Mouse (Mus musculus): ENCODE data around the gene Cd37. TPM values are rescaled to one million over a fixed set of nuclear protein-coding genes. Genes with fewer than 3 reads are reported as not detected.

The Cd37 gene
- polyA plus RNA-seq, 1 experiment from 2014 or later = 31.8 TPM

DNA sequence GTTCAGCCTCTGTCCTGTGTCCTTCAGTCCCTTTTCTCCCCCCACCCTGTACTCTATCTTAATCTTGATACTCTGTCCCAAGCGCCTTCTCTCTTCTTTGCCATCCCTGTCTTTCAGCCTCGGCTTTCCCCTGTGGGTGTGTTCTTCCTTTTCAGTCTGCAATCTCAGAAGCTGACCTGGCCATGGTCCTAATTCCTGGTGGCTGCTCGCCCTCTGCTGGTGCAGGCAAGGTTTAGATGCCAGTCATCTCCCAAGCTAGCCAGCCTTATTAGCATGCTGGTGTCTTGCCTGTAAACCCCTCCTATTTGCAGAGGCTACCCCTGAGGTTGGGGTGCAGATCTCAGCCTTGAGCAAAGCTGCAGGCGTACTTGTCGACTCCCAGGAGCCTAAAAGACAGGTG is 40.5 kb downstream of the Cd37 start:
- ATAC-seq (peak; percentile 50; the same call in 1 of the 2 replicates), DNase-seq (peak; percentile 75)
- Histone ChIP-seq H3K36me3 (replicated peaks; ENCODE audit: insufficient read depth, low read length) (no peaks in the 10 kb centered on the region), H3K9ac (replicated peaks) (no peak overlapping the region), H3K4me2 (ENCODE audit: low read depth, low read length) (no peak overlapping the region), H3K4me1 (ENCODE audit: insufficient read depth) (no peaks in the 10 kb centered on the region), H3K4me3 (ENCODE audit: low read depth, low read length) (no peak overlapping the region), H3K27me3 (ENCODE audit: insufficient read depth, low read length) (0 out of 2 replicates have a peak, but pooled peaks cover 5% of the 10 kb centered on the region), H3K27ac (ENCODE audit: low read depth) (no peak overlapping the region), H3K9me3 (ENCODE audit: low read length) (no peaks in the 10 kb centered on the region)
- TF ChIP-seq EP300 (IDR thresholded peaks at IDR 0.05; ENCODE audit: low read depth) = no peak
- peak; percentile 91 for TF ChIP-seq CTCF (IDR thresholded peaks at IDR 0.05; ENCODE audit: low read depth)
- WGBS (ENCODE audit: insufficient replicate concordance) = 11% methylated on average over 5 of the region's 5 CpGs

DNA sequence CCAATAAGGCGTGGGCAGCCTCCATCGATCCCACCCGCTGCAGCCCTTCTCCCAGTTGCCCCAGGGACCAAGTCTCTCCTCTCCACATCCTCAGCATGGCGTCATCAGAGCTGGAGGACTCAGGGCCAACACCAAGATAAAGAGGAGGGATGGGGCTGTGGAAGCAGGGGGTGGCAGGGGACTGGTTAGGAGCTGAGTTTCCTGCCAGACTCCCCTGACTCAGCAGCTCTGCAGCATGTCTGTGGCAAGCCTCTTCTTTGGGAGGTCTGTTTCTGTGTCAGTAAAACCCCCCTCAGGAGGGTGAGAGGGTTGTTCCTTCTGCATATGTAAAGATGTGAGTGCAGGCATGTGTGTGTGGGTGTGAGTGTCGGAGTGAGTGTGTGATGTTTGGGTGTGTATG is 41.9 kb downstream of the Cd37 start:
- Histone ChIP-seq H3K27me3 (ENCODE audit: insufficient read depth, low read length) (0 out of 2 replicates have a peak, but pooled peaks cover 7% of the 10 kb centered on the region), H3K9me3 (ENCODE audit: low read length) (no peaks in the 10 kb centered on the region), H3K4me3 (ENCODE audit: low read depth, low read length) (no peak overlapping the region), H3K27ac (ENCODE audit: low read depth) (no peak overlapping the region), H3K4me1 (ENCODE audit: insufficient read depth) (no peaks in the 10 kb centered on the region), H3K4me2 (ENCODE audit: low read depth, low read length) (no peak overlapping the region), H3K9ac (replicated peaks) (no peak overlapping the region), H3K36me3 (replicated peaks; ENCODE audit: insufficient read depth, low read length) (no peaks in the 10 kb centered on the region)
- DNase-seq (no peak), ATAC-seq (no peak)
- TF ChIP-seq EP300 (IDR thresholded peaks at IDR 0.05; ENCODE audit: low read depth) (no peak), CTCF (IDR thresholded peaks at IDR 0.05; ENCODE audit: low read depth) (no peak)
- 65% methylated on average over 5 of the region's 5 CpGs for WGBS (ENCODE audit: insufficient replicate concordance)

DNA sequence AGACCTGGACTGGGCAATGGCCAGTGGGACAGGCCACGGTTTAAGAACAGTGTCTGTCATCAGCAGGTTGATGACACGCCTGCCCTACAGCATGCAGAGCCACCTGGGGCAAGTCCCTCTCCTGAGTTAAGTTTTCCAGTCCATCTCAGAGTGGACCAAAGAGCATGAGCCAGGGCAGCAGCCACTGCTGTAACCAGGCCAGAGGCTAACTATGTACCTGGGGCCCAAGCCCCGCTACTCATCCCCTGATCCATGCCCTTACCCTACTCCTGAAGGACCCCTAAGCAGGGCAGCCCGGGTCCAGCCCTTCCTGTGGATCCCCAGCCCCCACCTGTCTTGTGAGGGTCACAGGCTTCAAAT is 42.8 kb downstream of the Cd37 start:
- 79% methylated on average over 4 of the region's 4 CpGs for WGBS (ENCODE audit: insufficient replicate concordance)
- Histone ChIP-seq H3K9ac (replicated peaks) (no peak overlapping the region), H3K27me3 (ENCODE audit: insufficient read depth, low read length) (0 out of 2 replicates have a peak, but pooled peaks cover 9% of the 10 kb centered on the region)

GRCm38 (mm10) chr7:45195341-45196175 is 43.4 kb downstream of the Cd37 start:
- ATAC-seq (no peak), DNase-seq (no peak)
- H3K4me3 ChIP-seq (ENCODE audit: low read depth, low read length) = no peak overlapping the region
- H3K9me3 ChIP-seq (ENCODE audit: low read length) = no peaks in the 10 kb centered on the region
- H3K27ac ChIP-seq (ENCODE audit: low read depth) = no peak overlapping the region
- no peak for TF ChIP-seq CTCF (IDR thresholded peaks at IDR 0.05; ENCODE audit: low read depth)
- TF ChIP-seq EP300 (IDR thresholded peaks at IDR 0.05; ENCODE audit: low read depth) = no peak
- H3K36me3 ChIP-seq (replicated peaks; ENCODE audit: insufficient read depth, low read length) = no peaks in the 10 kb centered on the region
- 0 out of 2 replicates have a peak, but pooled peaks cover 13% of the 10 kb centered on the region for H3K27me3 ChIP-seq (ENCODE audit: insufficient read depth, low read length)
- H3K4me2 ChIP-seq (ENCODE audit: low read depth, low read length) = no peak overlapping the region
- no peak overlapping the region for H3K9ac ChIP-seq (replicated peaks)
- 61% methylated on average over 13 of the region's 13 CpGs for WGBS (ENCODE audit: insufficient replicate concordance)
- no peaks in the 10 kb centered on the region for H3K4me1 ChIP-seq (ENCODE audit: insufficient read depth)

More for the DNA sequence above, 42.8 kb downstream of the Cd37 start:
- no peak overlapping the region for H3K4me2 ChIP-seq (ENCODE audit: low read depth, low read length)
- DNase-seq (no peak), ATAC-seq (no peak)
- TF ChIP-seq CTCF (IDR thresholded peaks at IDR 0.05; ENCODE audit: low read depth) (no peak), EP300 (IDR thresholded peaks at IDR 0.05; ENCODE audit: low read depth) (no peak)
- no peaks in the 10 kb centered on the region for H3K36me3 ChIP-seq (replicated peaks; ENCODE audit: insufficient read depth, low read length)
- H3K4me1 ChIP-seq (ENCODE audit: insufficient read depth) = no peaks in the 10 kb centered on the region
- no peak overlapping the region for H3K4me3 ChIP-seq (ENCODE audit: low read depth, low read length)
- H3K9me3 ChIP-seq (ENCODE audit: low read length) = no peaks in the 10 kb centered on the region
- no peak overlapping the region for H3K27ac ChIP-seq (ENCODE audit: low read depth)

- no peak for ATAC-seq
- WGBS (ENCODE audit: insufficient replicate concordance) = 70% methylated on average over 17 of the region's 17 CpGs
- no peak for DNase-seq
- H3K27ac ChIP-seq (ENCODE audit: low read depth) = no peak overlapping the region
- TF ChIP-seq EP300 (IDR thresholded peaks at IDR 0.05; ENCODE audit: low read depth) (no peak), CTCF (IDR thresholded peaks at IDR 0.05; ENCODE audit: low read depth) (no peak)
- H3K4me3 ChIP-seq (ENCODE audit: low read depth, low read length) = no peak overlapping the region
- H3K4me1 ChIP-seq (ENCODE audit: insufficient read depth) = no peaks in the 10 kb centered on the region
- peaks cover 21% of the 10 kb centered on the region for H3K27me3 ChIP-seq (ENCODE audit: insufficient read depth, low read length)
- H3K9ac ChIP-seq (replicated peaks) = no peak overlapping the region
- no peaks in the 10 kb centered on the region for H3K36me3 ChIP-seq (replicated peaks; ENCODE audit: insufficient read depth, low read length)
- no peaks in the 10 kb centered on the region for H3K9me3 ChIP-seq (ENCODE audit: low read length)
- no peak overlapping the region for H3K4me2 ChIP-seq (ENCODE audit: low read depth, low read length)
Observed at GRCm38 (mm10) chr7:45193871-45194785, 44.8 kb downstream of the Cd37 start.

DNA sequence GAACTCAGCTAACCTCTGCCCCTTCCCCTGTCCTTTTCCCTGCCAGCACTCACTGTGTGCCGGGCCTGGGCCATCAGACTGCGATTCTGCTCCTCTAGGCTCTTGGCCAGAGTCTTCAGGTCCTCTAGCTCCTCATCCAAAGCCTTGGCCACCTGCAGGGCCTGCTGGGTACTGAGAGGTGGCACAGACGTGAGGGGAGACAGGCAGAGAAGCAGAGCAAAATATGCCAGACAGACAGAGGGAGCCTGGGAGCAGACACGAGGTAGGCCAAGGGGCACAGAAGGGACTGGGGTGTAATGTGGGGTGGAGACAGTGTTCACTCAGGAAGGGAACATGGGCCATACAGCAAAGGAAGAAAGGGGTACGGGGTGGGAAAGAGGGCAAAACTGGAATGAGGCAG is 45.5 kb downstream of the Cd37 start:
- H3K4me3 ChIP-seq (ENCODE audit: low read depth, low read length) = no peak overlapping the region
- no peak overlapping the region for H3K27ac ChIP-seq (ENCODE audit: low read depth)
- DNase-seq = no peak
- H3K9me3 ChIP-seq (ENCODE audit: low read length) = no peaks in the 10 kb centered on the region
- H3K4me2 ChIP-seq (ENCODE audit: low read depth, low read length) = no peak overlapping the region
- H3K4me1 ChIP-seq (ENCODE audit: insufficient read depth) = no peaks in the 10 kb centered on the region
- WGBS (ENCODE audit: insufficient replicate concordance) = 68% methylated on average over 5 of the region's 5 CpGs
- TF ChIP-seq EP300 (IDR thresholded peaks at IDR 0.05; ENCODE audit: low read depth) = no peak
- 0 out of 2 replicates have a peak, but pooled peaks have one; percentile 2 for TF ChIP-seq CTCF (IDR thresholded peaks at IDR 0.05; ENCODE audit: low read depth)
- ATAC-seq = no peak
- H3K9ac ChIP-seq (replicated peaks) = no peak overlapping the region
- H3K36me3 ChIP-seq (replicated peaks; ENCODE audit: insufficient read depth, low read length) = no peaks in the 10 kb centered on the region
- peaks cover 21% of the 10 kb centered on the region for H3K27me3 ChIP-seq (ENCODE audit: insufficient read depth, low read length)
